Mouse (Mus musculus): ENCODE data around the gene 4930522H14Rik. TPM values are rescaled to one million over a fixed set of nuclear protein-coding genes. Genes with fewer than 3 reads are reported as not detected.

The 4930522H14Rik gene
- polyA plus RNA-seq (2012; rRNA removed; ENCODE audit: low replicate concordance) = not detected in 2 replicates

DNA sequence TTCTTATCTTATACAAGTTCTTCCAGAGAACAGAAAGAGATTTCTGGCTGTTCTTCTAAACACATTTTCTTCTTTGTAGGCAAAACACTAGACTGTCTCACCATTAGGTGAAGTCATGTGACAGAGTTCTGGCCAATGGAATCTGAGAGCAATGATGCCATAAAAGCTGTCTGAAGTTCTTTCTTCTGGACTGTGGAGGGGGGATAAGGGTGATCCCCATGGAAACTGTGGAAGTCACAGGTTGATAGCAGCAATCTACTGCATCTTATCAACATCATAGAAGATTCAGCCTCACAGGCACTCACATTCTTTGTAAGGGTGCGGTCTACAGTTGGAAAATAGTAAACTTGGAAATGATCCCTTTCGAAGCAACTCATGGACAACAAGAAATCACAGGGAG is at the start of gene 4930522H14Rik:
4930522H14Rik (minus strand) TSS at position 187 of the 400 bp plus-strand sequence.

DNA sequence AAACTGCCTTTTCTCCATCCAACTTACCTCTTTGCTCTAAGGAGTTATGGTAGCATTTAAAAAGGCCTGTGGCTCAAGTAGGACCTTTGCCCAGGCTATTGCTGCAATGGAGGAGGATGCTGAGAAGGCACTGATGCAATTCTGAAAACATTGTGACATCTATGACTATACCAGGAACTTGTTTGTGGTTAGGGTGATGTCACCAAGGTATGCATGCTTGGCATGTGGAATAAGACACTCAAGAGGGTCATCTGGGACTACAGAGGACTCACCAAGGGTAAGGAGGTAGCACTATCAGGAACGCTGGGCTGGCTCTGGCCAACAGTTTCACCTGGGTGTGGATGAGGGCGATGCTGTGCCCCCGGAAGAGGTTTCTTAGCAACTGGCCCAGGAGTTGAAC is 46.5 kb downstream of the 4930522H14Rik start, which contains the start of gene Rnf11:
Rnf11 (minus strand) TSS at position 108 of the 400 bp plus-strand sequence.

Other genes starting within 250 kb of the 4930522H14Rik start
- 0.46 and 9.5 TPM in 2 replicates for gene Ttc39a, start 124.7 kb downstream of the 4930522H14Rik start, polyA plus RNA-seq (2012; rRNA removed; ENCODE audit: low replicate concordance)
- gene Rnf11, start 46.6 kb downstream of the 4930522H14Rik start, polyA plus RNA-seq (2012; rRNA removed; ENCODE audit: low replicate concordance) = 53.9 and 83.0 TPM in 2 replicates
- gene Cdkn2c, start 135.9 kb upstream of the 4930522H14Rik start, polyA plus RNA-seq (2012; rRNA removed; ENCODE audit: low replicate concordance) = 47.5 and 150 TPM in 2 replicates
- gene Faf1, start 145.3 kb upstream of the 4930522H14Rik start, polyA plus RNA-seq (2012; rRNA removed; ENCODE audit: low replicate concordance) = 10.0 TPM in 2 replicates